Mouse (Mus musculus) intestine, embryonic 14.5 days (tissue): Measurements from ENCODE around the gene Etaa1. TPM values are rescaled to one million over a fixed set of nuclear protein-coding genes. Genes with fewer than 3 reads are reported as not detected.
"Not testable (repeated sequence)": the region's sequence is repeated elsewhere in the genome, so short reads cannot be mapped to it uniquely, and the experiment has no call there.

Experiments used
- ATAC-seq: fragments of 200-750 bp; cut with Nextera tagmentation; replicated peaks from 2 replicates; pipeline ENCODE4 v1.8.0; 2017; ENCODE audit warnings: low read depth, moderate number of reproducible peaks, moderate TSS enrichment, moderate library complexity; ENCODE audit not compliant: low FRiP score, low TSS enrichment
- DNase-seq: peaks from one replicate; pipeline ENCODE4 v3.0.0-alpha.2; 2018; ENCODE audit warnings: low spot score
- H3K27ac ChIP-seq: fragments of 300-500 bp; sonication (generic); 2 replicates; pipeline ENCODE4 v1.5.1; 2014; ENCODE audit warnings: low read depth, mild to moderate bottlenecking, control low read depth
- H3K27me3 ChIP-seq: fragments of 300-500 bp; sonication (generic); replicated peaks from 2 replicates; pipeline ENCODE4 v1.6.1; 2014; ENCODE audit warnings: low read length, control low read depth; ENCODE audit not compliant: control insufficient read depth, insufficient read depth
- H3K36me3 ChIP-seq: fragments of 300-500 bp; sonication (generic); 2 replicates; pipeline ENCODE4 v1.6.1; 2014; ENCODE audit warnings: low read length, control low read depth; ENCODE audit not compliant: control insufficient read depth, insufficient read depth
- H3K4me1 ChIP-seq: fragments of 300-500 bp; sonication (generic); replicated peaks from 2 replicates; pipeline ENCODE4 v1.6.1; 2014; ENCODE audit warnings: low read length, control low read depth, mixed read lengths; ENCODE audit not compliant: control insufficient read depth, insufficient read depth
- H3K4me2 ChIP-seq: fragments of 300-500 bp; sonication (generic); 2 replicates; pipeline ENCODE4 v1.6.1; 2014; ENCODE audit warnings: low read length
- H3K4me3 ChIP-seq: fragments of 300-500 bp; sonication (generic); 2 replicates; pipeline ENCODE4 v1.5.1; 2014; ENCODE audit warnings: low read depth, low read length, control low read depth, mixed read lengths
- H3K9ac ChIP-seq: fragments of 300-500 bp; sonication (generic); 2 replicates; pipeline ENCODE4 v1.6.1; 2014; ENCODE audit warnings: mild to moderate bottlenecking, low read length
- H3K9me3 ChIP-seq: fragments of 300-500 bp; sonication (generic); 2 replicates; pipeline ENCODE4 v1.6.1; 2016; ENCODE audit warnings: low read length, control low read depth; ENCODE audit not compliant: control insufficient read depth
- WGBS: fragments of 180-500 bp; shearing (Covaris S2); extraction: QIAGEN DNeasy Blood & Tissue Kit; methylation state at CpG from one replicate; pipeline ENCODE4 v1.1.7; 2014; 5-methylcytosine and 5-hydroxymethylcytosine counted together
- polyA plus RNA-seq: library from polyadenylated mRNA; unstranded; fragments of >200 nt; fragmentation: Nextera tagmentation; extraction: Ambion mirVana; gene quantifications from 2 replicates; pipeline ENCODE4 v1.2.1, GENCODE M21; 2014

The Etaa1 gene
- polyA plus RNA-seq, 1 experiment from 2014 or later = 15.0 TPM

GRCm38 (mm10) chr11:17939168-17939567, 14.5 kb downstream of the Etaa1 start:
- Histone ChIP-seq H3K36me3 (peaks cover 23% of the 10 kb centered on the region), H3K9ac (no peak overlapping the region), H3K27me3 (no peaks in the 10 kb centered on the region), H3K4me3 (no peak overlapping the region), H3K4me2 (no peak overlapping the region), H3K27ac (no peak overlapping the region), H3K9me3 (no peaks in the 10 kb centered on the region), H3K4me1 (no peaks in the 10 kb centered on the region)
- DNase-seq (no peak), ATAC-seq (no peak)
- 95% methylated on average over 1 of the region's 1 CpGs for WGBS

GRCm38 (mm10) chr11:17937931-17938330, 15.7 kb downstream of the Etaa1 start:
- no peak for DNase-seq
- H3K4me2 ChIP-seq = no peak overlapping the region
- H3K9ac ChIP-seq = no peak overlapping the region
- no peak overlapping the region for H3K27ac ChIP-seq
- H3K9me3 ChIP-seq = no peaks in the 10 kb centered on the region
- no peaks in the 10 kb centered on the region for H3K4me1 ChIP-seq
- no peak for ATAC-seq
- no peak overlapping the region for H3K4me3 ChIP-seq
- H3K27me3 ChIP-seq = no peaks in the 10 kb centered on the region
- peaks cover 22% of the 10 kb centered on the region for H3K36me3 ChIP-seq

GRCm38 (mm10) chr11:17917905-17918304, 35.8 kb downstream of the Etaa1 start:
- no peak overlapping the region for H3K4me2 ChIP-seq
- no peaks in the 10 kb centered on the region for H3K4me1 ChIP-seq
- no peak for DNase-seq
- H3K27ac ChIP-seq = no peak overlapping the region
- no peak overlapping the region for H3K4me3 ChIP-seq
- H3K36me3 ChIP-seq = no peaks in the 10 kb centered on the region
- 68% methylated on average over 4 of the region's 4 CpGs for WGBS
- ATAC-seq = no peak
- no peaks in the 10 kb centered on the region for H3K9me3 ChIP-seq
- H3K27me3 ChIP-seq = no peaks in the 10 kb centered on the region
- no peak overlapping the region for H3K9ac ChIP-seq

- no peak for ATAC-seq
- no peaks in the 10 kb centered on the region for H3K27me3 ChIP-seq
- H3K27ac ChIP-seq = no peak overlapping the region
- no peak overlapping the region for H3K4me3 ChIP-seq
- no peaks in the 10 kb centered on the region for H3K36me3 ChIP-seq
- no peak overlapping the region for H3K4me2 ChIP-seq
- no peak overlapping the region for H3K9ac ChIP-seq
- H3K9me3 ChIP-seq = no peaks in the 10 kb centered on the region
- no peak for DNase-seq
- 80% methylated on average over 5 of the region's 5 CpGs for WGBS
- no peaks in the 10 kb centered on the region for H3K4me1 ChIP-seq
Measured at GRCm38 (mm10) chr11:17917101-17917500, 36.6 kb downstream of the Etaa1 start.

- ATAC-seq = no peak
- Histone ChIP-seq H3K9me3 (no peaks in the 10 kb centered on the region), H3K4me3 (no peak overlapping the region), H3K36me3 (no peaks in the 10 kb centered on the region), H3K27ac (no peak overlapping the region), H3K4me2 (no peak overlapping the region), H3K27me3 (no peaks in the 10 kb centered on the region), H3K9ac (no peak overlapping the region), H3K4me1 (no peaks in the 10 kb centered on the region)
- 92% methylated on average over 1 of the region's 1 CpGs for WGBS
- no peak for DNase-seq
Measured at GRCm38 (mm10) chr11:17916486-17916885, 37.2 kb downstream of the Etaa1 start.

GRCm38 (mm10) chr11:17900996-17901395, 52.7 kb downstream of the Etaa1 start:
- not testable (repeated sequence) for H3K27ac ChIP-seq, DNase-seq, H3K4me2 ChIP-seq, H3K27me3 ChIP-seq, H3K36me3 ChIP-seq, H3K9me3 ChIP-seq, ATAC-seq, H3K4me1 ChIP-seq, H3K9ac ChIP-seq, H3K4me3 ChIP-seq
- WGBS = 91% methylated on average over 4 of the region's 4 CpGs
